Mouse (Mus musculus) liver, adult 10 weeks (tissue): Measurements from ENCODE around the gene Ankrd23. TPM values are rescaled to one million over a fixed set of nuclear protein-coding genes. Genes with fewer than 3 reads are reported as not detected.

Experiments
- polyA plus RNA-seq: library from polyadenylated mRNA; stranded (reverse); fragments of 350-450 nt; fragmentation: Illumina TruSeq; extraction: RNeasy Lipid Tissue Mini Kit (QIAGEN cat#74804); gene quantifications from one replicate; pipeline ENCODE4 v1.2.3, GENCODE M21; 2014; ENCODE audit warnings: low read depth, low replicate concordance

Gene Ankrd23
- polyA plus RNA-seq: not detected

DNA sequence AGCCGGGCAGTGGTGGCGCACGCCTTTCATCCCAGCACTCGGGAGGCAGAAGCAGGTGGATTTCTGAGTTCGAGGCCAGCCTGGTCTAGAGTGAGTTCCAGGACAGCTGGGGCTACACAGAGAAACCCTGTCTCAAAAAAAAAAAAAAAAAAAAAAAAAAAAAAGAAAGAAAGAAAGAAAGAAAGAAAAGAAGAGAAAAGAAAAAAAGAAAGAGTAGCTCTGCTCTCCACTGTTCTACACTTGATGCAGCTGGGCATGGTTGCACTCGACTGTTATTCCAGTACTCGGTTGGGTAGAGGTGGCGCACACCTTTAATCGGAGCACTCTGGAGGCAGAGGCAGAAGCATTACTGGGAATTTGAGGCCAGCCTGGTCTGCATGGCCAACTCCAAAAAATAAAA is at the start of gene Ankrd23:
Ankrd23 (minus strand) TSS at position 101 of the 400 bp plus-strand sequence.

GRCm38 (mm10) chr1:36558031-36558993 is 21.6 kb upstream of the Ankrd23 start, which contains the start of gene Sema4c:
Gene Sema4c, minus strand, starts transcription at chr1:36558349.

GRCm38 (mm10) chr1:36546888-36547471 is 10.3 kb upstream of the Ankrd23 start, which contains the start of gene Ankrd39:
Gene Ankrd39, minus strand, starts transcription at chr1:36547445.

GRCm38 (mm10) chr1:36539186-36539585 is 2.5 kb upstream of the Ankrd23 start, which contains the start of gene Gm42417:
Gene Gm42417, minus strand, starts transcription at chr1:36539429.

GRCm38 (mm10) chr1:36511289-36512021 is 25.2 kb downstream of the Ankrd23 start, which contains the start of gene Cnnm3:
Gene Cnnm3, plus strand, starts transcription at chr1:36511867.

Other genes with a start within 250 kb of the Ankrd23 start
- gene Arid5a, start 229.2 kb downstream of the Ankrd23 start, polyA plus RNA-seq: 0.11 TPM
- 8.1 TPM for gene Kansl3, start 167.7 kb downstream of the Ankrd23 start, polyA plus RNA-seq
- not detected for gene Fer1l5, start 164.6 kb downstream of the Ankrd23 start, polyA plus RNA-seq
- gene Lman2l, start 91.6 kb downstream of the Ankrd23 start, polyA plus RNA-seq: 4.8 TPM
- gene Cnnm4, start 65.3 kb downstream of the Ankrd23 start, polyA plus RNA-seq: 1.1 TPM
- gene Cnnm3, start 25.0 kb downstream of the Ankrd23 start, polyA plus RNA-seq: 4.3 TPM
- gene Gm42417, start 2.5 kb upstream of the Ankrd23 start, polyA plus RNA-seq: 0.34 TPM
- gene Ankrd39, start 10.6 kb upstream of the Ankrd23 start, polyA plus RNA-seq: 1.3 TPM
- 0.42 TPM for gene Sema4c, start 21.5 kb upstream of the Ankrd23 start, polyA plus RNA-seq
- not detected for gene Fam178b, start 146.3 kb upstream of the Ankrd23 start, polyA plus RNA-seq
- gene Cox5b, start 154.6 kb upstream of the Ankrd23 start, polyA plus RNA-seq: 188 TPM
- not detected for gene 4933424G06Rik, start 173.3 kb upstream of the Ankrd23 start, polyA plus RNA-seq
- 11.0 TPM for gene Actr1b, start 177.5 kb upstream of the Ankrd23 start, polyA plus RNA-seq
- gene Zap70, start 224.9 kb upstream of the Ankrd23 start, polyA plus RNA-seq: 1.1 TPM